Mouse (Mus musculus) cerebellum, postnatal 36 days (tissue): ENCODE data around the gene Scgb2b24.

Experiments used
- DNase-seq, 2 experiments: peaks; one replicate each; pipeline ENCODE4 v3.0.0; 2021 to 2022; ENCODE audit warnings: mixed read lengths in 2 of 2

Gene Scgb2b24

DNA sequence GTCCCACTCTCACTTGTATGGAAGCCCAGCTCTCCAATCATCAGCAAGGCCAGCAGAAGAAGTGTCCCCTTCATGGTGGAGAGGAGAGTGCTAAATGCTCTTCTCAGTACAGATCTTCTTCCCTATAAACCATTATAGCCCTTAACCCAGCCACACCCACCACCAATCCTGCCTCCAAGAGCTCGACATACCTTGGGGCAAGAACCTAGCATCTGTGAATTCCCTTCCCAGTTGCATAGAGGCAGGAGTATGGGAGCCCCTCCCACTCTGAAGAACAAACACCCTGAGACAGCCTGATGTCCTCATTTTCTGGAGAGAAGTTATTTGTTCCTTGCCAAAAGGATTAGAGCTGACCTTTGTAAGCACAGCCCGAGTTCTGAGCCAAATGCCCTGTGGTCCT lies at the start of gene Scgb2b24:
Scgb2b24 (minus strand) TSS at position 101 of the 400 bp plus-strand sequence.
- DNase-seq, result no peak

DNA sequence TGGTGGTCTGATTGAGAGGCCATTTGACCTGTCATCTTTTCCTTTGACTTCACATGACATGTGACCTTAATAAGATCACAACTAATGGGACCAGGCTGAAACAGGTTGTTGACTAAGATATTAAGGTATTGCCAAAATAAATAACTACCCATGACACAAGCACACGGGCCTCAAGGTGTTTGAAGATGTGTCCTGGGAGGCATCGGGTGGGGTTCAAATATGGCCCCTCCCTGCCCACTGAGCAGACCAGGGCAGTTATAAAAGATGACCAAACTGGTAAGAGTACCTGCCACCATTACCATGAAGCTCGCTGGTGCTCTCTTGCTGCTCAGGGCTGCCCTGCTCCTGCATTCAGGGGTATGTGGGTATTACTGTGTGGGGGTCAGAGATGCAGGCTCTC lies 4.4 kb upstream of the Scgb2b24 start, which contains the start of gene Scgb1b24:
Scgb1b24 (plus strand) TSS at position 301 of the 400 bp plus-strand sequence.
- DNase-seq, result no peak

DNA sequence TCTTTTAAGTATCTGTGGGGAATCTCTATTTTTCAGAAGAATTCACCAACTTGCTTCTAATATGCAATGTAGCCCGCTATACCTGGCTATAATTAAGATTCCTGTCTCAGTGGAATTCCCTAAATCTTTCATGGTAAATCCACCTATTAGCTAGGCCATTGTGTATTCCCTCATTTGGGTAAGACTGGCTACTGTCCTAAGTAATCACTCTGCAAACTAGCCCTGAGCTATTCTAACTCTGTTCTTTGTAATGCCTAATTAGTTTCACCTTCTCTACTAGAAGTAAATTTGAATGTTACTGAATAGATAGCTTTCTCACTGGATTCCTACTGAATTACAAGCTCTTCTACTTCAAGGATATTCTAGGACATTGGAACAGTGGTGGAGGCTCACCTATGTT lies 49.2 kb downstream of the Scgb2b24 start:
- no peak for DNase-seq
